Mouse (Mus musculus) midbrain, embryonic 11.5 days (tissue): ENCODE data around the gene Phf8. TPM values are rescaled to one million over a fixed set of nuclear protein-coding genes. Genes with fewer than 3 reads are reported as not detected.
"Not testable (repeated sequence)": the region's sequence is repeated elsewhere in the genome, so short reads cannot be mapped to it uniquely, and the experiment has no call there.

Source experiments
- ATAC-seq: fragments of 200-750 bp; cut with Nextera tagmentation; 2 replicates; pipeline ENCODE4 v1.8.0; 2017; ENCODE audit warnings: moderate TSS enrichment, moderate library complexity; ENCODE audit not compliant: low FRiP score
- DNase-seq: peaks from one replicate; pipeline ENCODE4 v3.0.0; 2015; ENCODE audit warnings: low spot score; ENCODE audit errors: missing footprints
- H3K27ac ChIP-seq: fragments of 300-500 bp; sonication (generic); 2 replicates; pipeline ENCODE4 v1.5.1; 2014; ENCODE audit warnings: low read depth, low read length
- H3K27me3 ChIP-seq: fragments of 300-500 bp; sonication (generic); 2 replicates; pipeline ENCODE4 v1.6.1; 2014; ENCODE audit warnings: mild to moderate bottlenecking, low read length, moderate library complexity, mixed read lengths; ENCODE audit not compliant: control insufficient read depth, insufficient read depth
- H3K36me3 ChIP-seq: fragments of 300-500 bp; sonication (generic); 2 replicates; pipeline ENCODE4 v1.6.1; 2014; ENCODE audit warnings: mild to moderate bottlenecking, low read length, moderate library complexity, mixed read lengths; ENCODE audit not compliant: control insufficient read depth, insufficient read depth
- H3K4me1 ChIP-seq: fragments of 300-500 bp; sonication (generic); 2 replicates; pipeline ENCODE4 v1.6.1; 2014; ENCODE audit warnings: low read length; ENCODE audit not compliant: control insufficient read depth, insufficient read depth
- H3K4me2 ChIP-seq: fragments of 300-500 bp; sonication (generic); 2 replicates; pipeline ENCODE4 v1.6.1; 2014; ENCODE audit warnings: mild to moderate bottlenecking, moderate library complexity
- H3K4me3 ChIP-seq: fragments of 300-500 bp; sonication (generic); 2 replicates; pipeline ENCODE4 v1.5.1; 2014; ENCODE audit warnings: low read depth, low read length
- H3K9ac ChIP-seq: fragments of 300-500 bp; sonication (generic); 2 replicates; pipeline ENCODE4 v1.6.1; 2014; ENCODE audit warnings: low read length
- H3K9me3 ChIP-seq: fragments of 300-500 bp; sonication (generic); 2 replicates; pipeline ENCODE4 v1.6.1; 2016; ENCODE audit warnings: low read length; ENCODE audit not compliant: control insufficient read depth
- WGBS: fragments of 180-500 bp; shearing (Covaris S2); extraction: QIAGEN DNeasy Blood & Tissue Kit; methylation state at CpG from one replicate; pipeline ENCODE4 v1.1.7; 2014; 5-methylcytosine and 5-hydroxymethylcytosine counted together
- polyA plus RNA-seq: library from polyadenylated mRNA; unstranded; fragments of >200 nt; fragmentation: Nextera tagmentation; extraction: Ambion mirVana; gene quantifications from 2 replicates; pipeline ENCODE4 v1.2.1, GENCODE M21; 2014

The Phf8 gene
- 32.7 and 33.4 TPM in 2 replicates for polyA plus RNA-seq

DNA sequence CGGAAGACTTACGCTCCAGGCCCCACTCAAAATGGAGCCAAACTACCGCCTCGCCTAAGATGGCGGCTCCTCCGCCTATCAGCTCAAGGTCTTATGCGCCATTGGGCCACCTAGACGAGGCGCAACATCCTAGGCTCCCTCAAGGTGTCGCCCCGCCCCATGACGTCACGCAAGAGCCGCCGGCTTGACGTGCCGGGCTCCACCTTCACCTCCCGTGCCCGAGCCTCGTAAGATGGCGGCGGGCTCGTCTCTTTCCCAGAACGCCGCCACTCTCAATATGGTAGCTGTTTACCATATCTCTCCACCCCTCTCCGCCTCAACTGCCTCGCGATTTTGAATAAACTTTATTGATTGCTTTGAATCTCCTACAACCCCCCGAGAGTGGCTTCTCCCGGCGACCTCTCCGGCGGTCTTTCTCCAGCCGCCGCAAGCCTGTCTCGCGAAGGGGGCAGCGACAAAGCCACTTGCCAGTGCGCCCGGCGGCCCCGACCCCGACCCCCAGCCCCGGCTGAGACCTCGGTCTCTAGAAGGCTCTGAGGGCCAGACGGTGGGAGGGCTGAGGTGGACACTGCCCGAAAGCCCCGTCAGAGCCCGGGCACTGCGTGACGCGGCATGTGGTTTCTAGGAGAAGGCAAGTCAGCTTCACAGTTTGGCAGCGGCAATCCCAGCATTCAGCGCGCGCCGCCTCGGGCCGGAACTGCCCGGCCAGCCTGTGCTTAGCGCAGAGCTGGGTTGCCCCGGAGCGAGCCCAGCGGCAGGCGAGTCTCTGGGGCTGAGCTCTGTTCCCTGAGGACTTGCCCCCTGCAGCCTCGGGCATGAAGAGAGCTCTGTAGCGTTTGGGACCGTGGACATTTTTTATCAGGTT lies at the start of gene Phf8:
Gene Phf8, plus strand, starts transcription at position 215 of the 865 bp plus-strand sequence.
- no peaks in the 10 kb centered on the region for H3K36me3 ChIP-seq
- H3K4me1 ChIP-seq, result peaks cover 2% of the 10 kb centered on the region; the same call in 1 of the 2 replicates
- H3K4me3 ChIP-seq, result peak within 1 kb of the TSS; percentile 49
- ATAC-seq (peak; percentile 96), DNase-seq (peak; percentile 98)
- H3K27ac ChIP-seq, result peak within 1 kb of the TSS; percentile 95
- peak within 1 kb of the TSS; percentile 56 for H3K4me2 ChIP-seq
- H3K27me3 ChIP-seq, result no peaks in the 10 kb centered on the region
- 12% methylated on average over 67 of the region's 68 CpGs for WGBS
- H3K9ac ChIP-seq, result peak within 1 kb of the TSS; percentile 80
- no peaks in the 10 kb centered on the region for H3K9me3 ChIP-seq

DNA sequence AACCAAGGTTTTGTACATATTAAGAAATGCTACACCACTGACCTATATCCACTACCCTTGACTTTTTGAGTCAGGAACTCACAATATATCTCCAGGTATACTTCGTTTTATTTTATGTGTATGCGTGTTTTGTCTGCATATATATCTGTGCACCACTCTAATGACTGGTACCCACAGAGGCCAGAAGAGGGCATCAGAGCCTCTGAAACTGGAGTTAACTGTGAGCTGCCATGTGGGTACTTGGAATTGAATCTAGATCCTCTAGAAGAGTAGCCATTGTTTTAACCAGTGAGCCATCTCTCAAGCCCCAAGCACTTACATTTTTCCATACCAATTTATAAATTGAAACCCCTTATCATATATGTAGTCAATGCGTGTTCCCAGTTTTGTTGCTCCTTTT lies 32.3 kb upstream of the Phf8 start:
- DNase-seq, result no peak
- H3K27me3 ChIP-seq, result no peaks in the 10 kb centered on the region
- H3K4me3 ChIP-seq, result no peak overlapping the region
- H3K4me2 ChIP-seq, result no peak overlapping the region
- H3K27ac ChIP-seq, result no peak overlapping the region
- H3K4me1 ChIP-seq, result no peaks in the 10 kb centered on the region
- H3K36me3 ChIP-seq, result no peaks in the 10 kb centered on the region
- H3K9ac ChIP-seq, result no peak overlapping the region
- 87% methylated on average over 3 of the region's 3 CpGs for WGBS
- no peaks in the 10 kb centered on the region for H3K9me3 ChIP-seq
- no peak for ATAC-seq

DNA sequence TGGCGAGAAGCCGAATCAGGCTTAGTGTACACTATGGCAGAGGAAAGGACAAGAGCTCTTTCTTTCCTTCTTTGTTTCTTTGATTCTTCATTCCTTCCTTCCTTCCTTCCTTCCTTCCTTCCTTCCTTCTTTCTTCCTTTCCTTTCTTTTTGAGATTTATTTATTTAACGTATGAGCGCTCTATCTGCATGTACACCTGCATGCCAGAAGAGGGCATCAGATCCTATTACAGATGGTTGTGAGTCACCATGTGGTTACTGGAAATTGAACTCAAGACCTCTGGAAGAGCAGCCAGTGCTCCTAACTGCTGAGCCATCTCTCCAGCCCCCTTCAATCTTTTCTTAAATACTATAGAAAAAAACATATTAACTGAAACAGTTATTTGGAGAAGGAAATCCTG lies 27.2 kb upstream of the Phf8 start:
- not testable (repeated sequence) for H3K9me3 ChIP-seq, H3K4me3 ChIP-seq, H3K27me3 ChIP-seq, H3K36me3 ChIP-seq, H3K9ac ChIP-seq, H3K27ac ChIP-seq, H3K4me2 ChIP-seq, DNase-seq, ATAC-seq, H3K4me1 ChIP-seq
- WGBS, result 98% methylated on average over 4 of the region's 4 CpGs

DNA sequence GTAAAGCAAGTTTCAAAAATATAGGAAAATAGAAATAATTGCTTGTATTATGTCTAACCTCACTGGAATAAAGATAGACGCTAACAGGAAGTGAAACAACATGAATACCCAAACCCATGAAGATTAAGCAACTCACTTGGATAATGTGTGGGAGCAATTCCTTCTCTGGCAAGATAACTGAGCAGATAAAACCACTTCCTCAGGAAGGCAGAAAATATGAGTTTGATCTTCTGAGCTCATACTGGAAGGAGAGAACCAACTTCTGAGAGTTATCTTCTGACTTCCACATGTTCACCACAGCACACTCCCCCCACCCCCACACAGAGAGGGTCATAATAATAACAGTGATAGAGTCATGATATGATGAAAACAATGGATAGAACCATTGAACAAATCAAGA lies 23.9 kb upstream of the Phf8 start:
- ATAC-seq (no peak), DNase-seq (no peak)
- Histone ChIP-seq H3K4me1 (no peaks in the 10 kb centered on the region), H3K4me3 (no peak overlapping the region), H3K9me3 (no peaks in the 10 kb centered on the region), H3K36me3 (no peaks in the 10 kb centered on the region), H3K4me2 (no peak overlapping the region), H3K27me3 (no peaks in the 10 kb centered on the region), H3K27ac (no peak overlapping the region), H3K9ac (no peak overlapping the region)
- WGBS, result 80% methylated on average over 1 of the region's 1 CpGs

- DNase-seq (no peak), ATAC-seq (no peak)
- no peak overlapping the region for H3K4me3 ChIP-seq
- no peak overlapping the region for H3K9ac ChIP-seq
- H3K9me3 ChIP-seq, result no peaks in the 10 kb centered on the region
- no peak overlapping the region for H3K4me2 ChIP-seq
- no peaks in the 10 kb centered on the region for H3K27me3 ChIP-seq
- H3K27ac ChIP-seq, result no peak overlapping the region
- H3K36me3 ChIP-seq, result no peaks in the 10 kb centered on the region
- H3K4me1 ChIP-seq, result no peaks in the 10 kb centered on the region
Measured at GRCm38 (mm10) chrX:151508536-151508935, 11.9 kb upstream of the Phf8 start.

- Histone ChIP-seq H3K36me3 (no peaks in the 10 kb centered on the region), H3K27ac (no peak overlapping the region), H3K4me2 (no peak overlapping the region), H3K9ac (no peak overlapping the region), H3K27me3 (no peaks in the 10 kb centered on the region), H3K4me1 (no peaks in the 10 kb centered on the region), H3K4me3 (no peak overlapping the region), H3K9me3 (no peaks in the 10 kb centered on the region)
- ATAC-seq (no peak), DNase-seq (no peak)
- WGBS, result 100% methylated on average over 1 of the region's 1 CpGs
Measured at GRCm38 (mm10) chrX:151509906-151510305, 10.6 kb upstream of the Phf8 start.

GRCm38 (mm10) chrX:151513066-151513465 lies 7.4 kb upstream of the Phf8 start:
- Histone ChIP-seq H3K4me3 (no peak overlapping the region), H3K4me1 (no peaks in the 10 kb centered on the region), H3K27me3 (no peaks in the 10 kb centered on the region), H3K4me2 (no peak overlapping the region), H3K9ac (no peak overlapping the region), H3K36me3 (no peaks in the 10 kb centered on the region), H3K27ac (no peak overlapping the region), H3K9me3 (no peaks in the 10 kb centered on the region)
- DNase-seq (no peak), ATAC-seq (no peak)
- 76% methylated on average over 3 of the region's 3 CpGs for WGBS

GRCm38 (mm10) chrX:151513694-151514093 lies 6.8 kb upstream of the Phf8 start:
- no peaks in the 10 kb centered on the region for H3K4me1 ChIP-seq
- ATAC-seq, result no peak
- WGBS, result 85% methylated on average over 2 of the region's 2 CpGs
- no peak overlapping the region for H3K27ac ChIP-seq
- no peaks in the 10 kb centered on the region for H3K36me3 ChIP-seq
- DNase-seq, result no peak
- no peaks in the 10 kb centered on the region for H3K9me3 ChIP-seq
- no peak overlapping the region for H3K4me3 ChIP-seq
- H3K4me2 ChIP-seq, result no peak overlapping the region
- no peaks in the 10 kb centered on the region for H3K27me3 ChIP-seq
- H3K9ac ChIP-seq, result no peak overlapping the region

- H3K4me3 ChIP-seq, result no peak overlapping the region
- 74% methylated on average over 1 of the region's 1 CpGs for WGBS
- H3K9ac ChIP-seq, result no peak overlapping the region
- peaks cover 2% of the 10 kb centered on the region; the same call in 1 of the 2 replicates for H3K4me1 ChIP-seq
- H3K27me3 ChIP-seq, result no peaks in the 10 kb centered on the region
- ATAC-seq (no peak), DNase-seq (no peak)
- no peaks in the 10 kb centered on the region for H3K9me3 ChIP-seq
- H3K4me2 ChIP-seq, result no peak overlapping the region
- H3K36me3 ChIP-seq, result no peaks in the 10 kb centered on the region
- H3K27ac ChIP-seq, result no peak overlapping the region
Measured at GRCm38 (mm10) chrX:151518181-151518580, 2.3 kb upstream of the Phf8 start.
